Mouse (Mus musculus) limb, embryonic 13.5 days (tissue): ENCODE measurements at regions not wholly inside any gene's neighbourhood (a gene's known extent, or its start where the extent isn't known, plus 50 kb on each side); places are given as distances from the start of the nearest gene placed in this dataset.

Experiments
- ATAC-seq: fragments of 200-750 bp; cut with Nextera tagmentation; 2 replicates; pipeline ENCODE4 v1.8.0; 2017; ENCODE audit warnings: low read depth, moderate number of reproducible peaks, moderate TSS enrichment; ENCODE audit not compliant: low FRiP score
- H3K27ac ChIP-seq: fragments of 300-500 bp; sonication (generic); 2 replicates; pipeline ENCODE4 v1.5.1; 2015; ENCODE audit warnings: inconsistent platforms, mild to moderate bottlenecking, moderate library complexity
- H3K27me3 ChIP-seq: fragments of 300-500 bp; sonication (generic); 2 replicates; pipeline ENCODE4 v1.6.1; 2015; ENCODE audit warnings: mild to moderate bottlenecking, inconsistent platforms
- H3K36me3 ChIP-seq: fragments of 300-500 bp; sonication (generic); 2 replicates; pipeline ENCODE4 v1.6.1; 2015; ENCODE audit warnings: inconsistent platforms, mild to moderate bottlenecking, moderate library complexity
- H3K4me1 ChIP-seq: fragments of 300-500 bp; sonication (generic); 2 replicates; pipeline ENCODE4 v1.6.1; 2015; ENCODE audit warnings: inconsistent platforms
- H3K4me2 ChIP-seq: fragments of 300-500 bp; sonication (generic); replicated peaks from 2 replicates; pipeline ENCODE4 v1.6.1; 2015; ENCODE audit warnings: inconsistent platforms, mild to moderate bottlenecking, moderate library complexity
- H3K4me3 ChIP-seq: fragments of 300-500 bp; sonication (generic); 2 replicates; pipeline ENCODE4 v1.5.1; 2015; ENCODE audit warnings: moderate library complexity, mild to moderate bottlenecking, inconsistent platforms
- H3K9ac ChIP-seq: fragments of 300-500 bp; sonication (generic); 2 replicates; pipeline ENCODE4 v1.6.1; 2015; ENCODE audit warnings: mild to moderate bottlenecking, inconsistent platforms
- H3K9me3 ChIP-seq: fragments of 300-500 bp; sonication (generic); 2 replicates; pipeline ENCODE4 v1.6.1; 2016; ENCODE audit warnings: inconsistent platforms
- WGBS: fragments of 180-500 bp; shearing (Covaris S2); methylation state at CpG from one replicate; pipeline ENCODE4 v1.1.7; 2015; 5-methylcytosine and 5-hydroxymethylcytosine counted together

DNA sequence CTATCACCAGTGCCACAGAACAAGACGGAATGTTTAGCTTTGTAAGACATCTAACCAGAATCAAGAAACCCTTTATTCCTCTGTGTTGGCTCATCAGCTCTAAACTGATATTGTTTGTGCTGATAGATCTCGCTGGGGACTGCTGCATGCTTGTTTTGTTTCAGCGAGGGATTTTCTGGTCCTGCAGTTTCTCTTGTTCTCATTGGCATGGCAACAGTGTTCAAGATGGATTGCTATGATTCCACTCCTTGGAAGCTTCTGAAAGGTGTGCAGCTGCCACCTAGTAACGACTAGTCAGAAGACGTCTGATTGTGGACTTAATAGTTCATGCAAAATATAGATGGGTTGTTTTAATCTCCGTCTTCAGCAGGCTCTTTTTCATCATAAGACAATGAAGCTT lies 591.2 kb downstream of the Sorcs1 start:
- WGBS, result 73% methylated on average over 6 of the region's 6 CpGs
- Histone ChIP-seq H3K4me2 (no peak overlapping the region), H3K9me3 (no peaks in the 10 kb centered on the region), H3K27ac (no peak overlapping the region), H3K4me1 (no peaks in the 10 kb centered on the region), H3K9ac (no peak overlapping the region), H3K27me3 (no peaks in the 10 kb centered on the region), H3K4me3 (no peak overlapping the region), H3K36me3 (no peaks in the 10 kb centered on the region)
- no peak for ATAC-seq

DNA sequence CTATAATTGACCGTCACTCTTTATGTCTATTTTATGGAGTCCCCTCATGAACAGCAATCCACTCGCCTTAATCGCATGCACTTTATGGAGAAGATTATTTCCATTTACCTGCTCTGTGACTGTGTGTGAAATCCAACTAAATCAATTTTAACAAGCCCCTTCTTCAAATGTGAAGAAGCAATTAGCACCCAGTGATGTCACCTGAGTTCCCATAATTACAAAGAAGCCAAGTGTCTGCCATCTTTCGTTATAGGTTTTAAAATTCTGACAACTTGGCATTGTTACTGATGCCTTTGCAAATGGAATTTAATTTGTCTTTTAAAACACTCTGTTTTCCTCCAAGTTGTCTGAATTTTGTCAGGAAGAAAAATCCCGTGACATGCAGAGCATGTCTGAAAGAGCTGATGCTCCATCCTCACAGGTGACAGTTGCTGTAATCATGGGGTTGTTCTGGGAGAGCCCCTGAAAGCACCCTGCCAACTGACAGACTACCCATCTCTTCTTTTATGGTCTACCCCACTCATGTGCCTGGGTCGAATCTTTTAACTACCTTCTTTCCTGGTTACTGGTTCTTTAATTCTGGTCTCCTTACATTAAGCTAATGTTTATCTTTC lies 600.9 kb downstream of the Sorcs1 start:
- no peak overlapping the region for H3K4me2 ChIP-seq
- H3K27me3 ChIP-seq, result no peaks in the 10 kb centered on the region
- H3K9ac ChIP-seq, result no peak overlapping the region
- H3K4me1 ChIP-seq, result no peaks in the 10 kb centered on the region
- WGBS, result 80% methylated on average over 6 of the region's 6 CpGs
- H3K9me3 ChIP-seq, result no peaks in the 10 kb centered on the region
- no peaks in the 10 kb centered on the region for H3K36me3 ChIP-seq
- H3K4me3 ChIP-seq, result no peak overlapping the region
- no peak overlapping the region for H3K27ac ChIP-seq
- no peak for ATAC-seq

DNA sequence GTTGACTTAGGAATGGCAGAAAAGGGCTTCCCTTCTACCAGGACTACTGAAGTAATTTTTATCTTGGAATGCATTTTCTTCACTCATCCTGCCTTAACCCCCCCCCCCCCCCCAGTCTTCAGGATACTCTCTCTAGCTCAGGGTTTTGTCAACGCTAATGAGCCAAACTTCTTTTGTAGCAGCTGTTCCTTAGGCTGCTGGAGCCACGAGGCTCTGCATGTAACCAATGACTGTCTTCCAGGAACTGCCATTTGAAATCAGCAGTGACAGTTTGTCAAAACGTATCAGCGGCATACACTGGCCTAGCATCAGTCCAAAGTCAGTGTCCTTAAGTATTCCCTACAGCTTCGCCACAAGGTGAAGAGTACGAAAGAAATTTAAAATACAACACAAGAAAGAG lies 618.0 kb downstream of the Sorcs1 start:
- ATAC-seq, result no peak
- no peak overlapping the region for H3K27ac ChIP-seq

DNA sequence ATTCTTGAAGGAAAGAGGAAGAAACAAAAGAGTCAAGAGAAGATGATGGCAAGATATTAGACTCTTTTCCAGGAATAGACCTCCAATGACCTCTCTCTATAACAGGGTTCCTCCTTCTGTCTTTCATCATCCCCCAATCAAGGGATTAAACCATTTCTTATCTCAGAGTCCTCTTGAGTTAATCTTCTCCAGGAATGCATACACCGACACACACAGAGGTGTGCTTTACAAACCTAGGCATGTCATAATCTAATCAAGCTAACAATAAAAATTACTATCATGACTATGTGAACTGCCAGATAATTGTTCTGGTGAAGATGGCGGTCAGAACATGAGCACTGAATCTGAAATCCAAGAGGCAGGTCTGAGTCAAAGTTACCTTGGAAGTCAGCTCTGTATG lies 625.5 kb downstream of the Sorcs1 start:
- no peak for ATAC-seq
- no peak overlapping the region for H3K4me2 ChIP-seq
- WGBS, result 77% methylated on average over 2 of the region's 2 CpGs
- H3K9me3 ChIP-seq, result no peaks in the 10 kb centered on the region
- no peak overlapping the region for H3K4me3 ChIP-seq
- no peak overlapping the region for H3K9ac ChIP-seq
- no peaks in the 10 kb centered on the region for H3K36me3 ChIP-seq
- H3K27ac ChIP-seq, result no peak overlapping the region
- no peaks in the 10 kb centered on the region for H3K27me3 ChIP-seq
- no peaks in the 10 kb centered on the region for H3K4me1 ChIP-seq

More for the DNA sequence above, 618.0 kb downstream of the Sorcs1 start:
- Histone ChIP-seq H3K9me3 (no peaks in the 10 kb centered on the region), H3K27me3 (no peaks in the 10 kb centered on the region), H3K36me3 (no peaks in the 10 kb centered on the region), H3K9ac (no peak overlapping the region), H3K4me2 (no peak overlapping the region), H3K4me1 (no peaks in the 10 kb centered on the region), H3K4me3 (no peak overlapping the region)
- WGBS, result 72% methylated on average over 6 of the region's 6 CpGs

DNA sequence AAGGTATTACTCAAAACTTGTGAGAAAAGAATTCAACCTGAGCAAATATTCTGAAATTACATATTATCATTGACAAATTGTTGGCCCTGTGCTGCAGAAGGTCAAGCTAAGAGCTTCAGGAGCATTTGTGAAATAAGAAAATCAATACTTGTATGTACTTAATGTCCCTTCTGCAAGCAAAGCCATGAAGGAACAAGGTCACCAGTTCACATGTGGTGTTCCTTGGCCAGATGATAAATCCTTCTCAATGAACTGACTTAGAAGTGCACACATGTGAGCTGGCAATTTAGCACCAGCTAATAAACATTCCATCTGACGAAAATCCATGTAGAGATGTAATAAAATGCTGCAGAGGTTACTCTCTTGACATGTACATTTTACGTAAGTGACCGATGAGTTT lies 632.7 kb downstream of the Sorcs1 start:
- no peaks in the 10 kb centered on the region for H3K36me3 ChIP-seq
- WGBS, result 46% methylated on average over 3 of the region's 3 CpGs
- no peaks in the 10 kb centered on the region for H3K4me1 ChIP-seq

DNA sequence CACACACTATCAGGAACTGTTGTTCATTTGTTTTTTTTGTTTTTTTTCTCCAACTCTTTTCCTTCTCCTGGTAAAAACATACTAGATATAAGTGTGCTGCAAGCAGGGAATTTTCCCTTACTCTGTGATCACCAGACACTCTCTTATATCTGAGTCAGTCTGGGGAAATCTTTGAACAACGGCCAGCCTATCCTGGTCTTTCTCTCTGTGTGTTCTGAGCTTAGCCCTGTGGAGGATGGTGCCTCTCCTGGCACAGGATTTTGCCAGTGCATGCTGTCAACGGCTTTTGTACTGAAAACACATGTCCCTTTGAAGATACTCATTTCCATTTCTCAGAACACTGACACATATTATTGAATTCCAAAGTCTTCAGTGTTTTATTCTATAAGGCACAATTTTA lies 664.8 kb downstream of the Sorcs1 start:
- 38% methylated on average over 2 of the region's 2 CpGs for WGBS
- no peaks in the 10 kb centered on the region for H3K4me1 ChIP-seq
- no peaks in the 10 kb centered on the region for H3K27me3 ChIP-seq
- no peaks in the 10 kb centered on the region for H3K36me3 ChIP-seq
- no peak for ATAC-seq
- no peaks in the 10 kb centered on the region for H3K9me3 ChIP-seq
- no peak overlapping the region for H3K9ac ChIP-seq
- no peak overlapping the region for H3K4me2 ChIP-seq
- no peak overlapping the region for H3K4me3 ChIP-seq
- no peak overlapping the region for H3K27ac ChIP-seq

More for the DNA sequence above, 632.7 kb downstream of the Sorcs1 start:
- Histone ChIP-seq H3K9me3 (no peaks in the 10 kb centered on the region), H3K9ac (no peak overlapping the region), H3K27me3 (no peaks in the 10 kb centered on the region), H3K27ac (no peak overlapping the region), H3K4me2 (no peak overlapping the region), H3K4me3 (no peak overlapping the region)
- no peak for ATAC-seq

DNA sequence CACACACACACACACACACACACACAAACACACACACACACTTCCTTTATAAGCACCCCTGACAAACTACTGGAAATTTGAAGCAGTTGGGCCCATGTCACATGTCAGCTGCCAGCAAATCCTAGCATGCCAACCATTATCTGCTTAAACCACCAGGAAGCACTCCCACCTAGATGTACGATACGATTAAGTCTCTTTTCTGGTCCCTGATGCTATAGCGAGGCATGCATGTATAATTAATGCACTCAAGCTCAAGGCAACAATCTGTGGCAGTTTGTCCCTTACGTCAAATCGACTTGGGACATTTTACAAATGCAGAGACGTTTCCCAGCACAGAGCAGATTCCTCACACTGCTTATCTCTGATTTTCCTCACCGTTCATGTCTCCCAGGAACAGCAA lies 673.2 kb downstream of the Sorcs1 start:
- WGBS, result 61% methylated on average over 7 of the region's 7 CpGs
- H3K36me3 ChIP-seq, result no peaks in the 10 kb centered on the region

DNA sequence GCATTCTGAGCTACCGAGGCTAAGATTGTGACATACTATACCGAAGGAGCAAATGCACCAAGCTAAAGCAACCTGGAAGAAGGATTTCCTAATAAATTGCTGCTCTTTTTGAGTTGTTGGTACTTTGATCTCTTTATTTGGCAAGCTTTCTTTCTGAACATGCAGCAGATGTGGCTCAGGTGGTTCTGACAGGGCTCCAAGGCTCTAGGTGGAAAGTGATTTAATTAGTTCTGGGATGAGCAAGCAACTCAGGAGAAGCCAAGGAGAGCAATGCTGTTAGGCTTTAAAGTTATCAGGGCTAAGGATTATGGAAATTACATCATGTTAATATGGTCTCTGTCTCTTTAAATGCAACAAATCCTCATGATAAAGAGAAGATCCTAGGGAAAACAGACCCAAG lies 692.6 kb downstream of the Sorcs1 start:
- WGBS, result 73% methylated on average over 2 of the region's 2 CpGs
- Histone ChIP-seq H3K4me2 (no peak overlapping the region), H3K27ac (no peak overlapping the region), H3K9ac (no peak overlapping the region), H3K9me3 (no peaks in the 10 kb centered on the region), H3K27me3 (no peaks in the 10 kb centered on the region), H3K4me3 (no peak overlapping the region), H3K36me3 (no peaks in the 10 kb centered on the region), H3K4me1 (no peaks in the 10 kb centered on the region)
- ATAC-seq, result no peak

More for the DNA sequence above, 673.2 kb downstream of the Sorcs1 start:
- no peak for ATAC-seq
- H3K27ac ChIP-seq, result no peak overlapping the region
- H3K4me3 ChIP-seq, result no peak overlapping the region
- no peaks in the 10 kb centered on the region for H3K27me3 ChIP-seq
- no peak overlapping the region for H3K9ac ChIP-seq
- no peaks in the 10 kb centered on the region for H3K4me1 ChIP-seq
- no peak overlapping the region for H3K4me2 ChIP-seq
- no peaks in the 10 kb centered on the region for H3K9me3 ChIP-seq

DNA sequence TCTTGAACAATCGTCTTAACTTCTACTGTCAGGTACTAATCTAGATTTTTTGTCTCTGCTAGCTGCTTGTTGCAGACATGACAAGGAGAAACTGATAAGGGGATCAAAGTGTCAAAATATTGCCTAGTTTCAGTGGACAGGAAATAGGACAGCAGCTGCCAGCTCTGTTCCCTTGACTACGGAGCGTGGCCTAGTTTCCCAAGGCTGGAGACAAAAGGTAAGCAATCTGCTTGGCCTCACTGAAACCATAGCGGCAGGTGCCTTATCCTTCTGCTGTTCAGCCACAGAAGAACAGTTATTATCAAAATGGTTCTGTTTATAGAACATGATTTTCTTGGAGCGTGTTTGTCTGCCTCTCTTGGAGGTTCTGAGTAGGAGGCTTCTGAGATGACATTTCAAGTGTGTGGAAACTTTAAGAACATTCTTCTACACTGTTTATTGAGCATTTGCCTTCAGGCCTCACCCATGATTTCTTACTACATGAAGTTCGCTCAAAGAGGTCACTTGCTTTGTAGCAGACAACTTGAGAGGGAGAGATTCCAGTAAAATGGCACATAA lies 712.1 kb downstream of the Sorcs1 start:
- H3K36me3 ChIP-seq, result no peaks in the 10 kb centered on the region
- no peak for ATAC-seq
- 85% methylated on average over 6 of the region's 6 CpGs for WGBS
- no peaks in the 10 kb centered on the region for H3K27me3 ChIP-seq
- no peak overlapping the region for H3K27ac ChIP-seq
- no peak overlapping the region for H3K4me3 ChIP-seq
- H3K9ac ChIP-seq, result no peak overlapping the region
- no peaks in the 10 kb centered on the region for H3K9me3 ChIP-seq
- H3K4me1 ChIP-seq, result no peaks in the 10 kb centered on the region
- H3K4me2 ChIP-seq, result no peak overlapping the region

DNA sequence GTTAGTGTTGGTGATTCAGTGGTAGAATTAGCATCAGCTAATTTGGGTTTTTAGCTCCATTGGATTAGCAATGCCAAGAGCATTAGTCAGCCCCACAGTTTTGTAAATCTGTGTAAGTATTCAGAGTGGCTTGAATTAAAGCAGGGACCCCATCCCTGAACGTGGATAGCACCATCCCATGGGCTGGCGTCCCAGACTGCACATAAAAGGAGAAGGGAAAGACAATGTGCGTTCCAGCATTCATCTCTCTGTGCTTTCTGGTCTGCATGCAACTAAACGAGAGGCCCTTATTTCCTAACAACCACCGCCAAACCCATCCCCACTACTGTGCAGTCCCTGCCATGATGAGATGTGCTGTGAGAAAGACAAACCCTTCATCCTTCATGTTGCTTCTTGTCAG lies 713.8 kb downstream of the Sorcs1 start:
- Histone ChIP-seq H3K36me3 (no peaks in the 10 kb centered on the region), H3K4me1 (no peaks in the 10 kb centered on the region), H3K27ac (no peak overlapping the region), H3K4me2 (no peak overlapping the region), H3K4me3 (no peak overlapping the region), H3K27me3 (no peaks in the 10 kb centered on the region), H3K9me3 (no peaks in the 10 kb centered on the region), H3K9ac (no peak overlapping the region)
- WGBS, result 74% methylated on average over 5 of the region's 5 CpGs
- ATAC-seq, result no peak

DNA sequence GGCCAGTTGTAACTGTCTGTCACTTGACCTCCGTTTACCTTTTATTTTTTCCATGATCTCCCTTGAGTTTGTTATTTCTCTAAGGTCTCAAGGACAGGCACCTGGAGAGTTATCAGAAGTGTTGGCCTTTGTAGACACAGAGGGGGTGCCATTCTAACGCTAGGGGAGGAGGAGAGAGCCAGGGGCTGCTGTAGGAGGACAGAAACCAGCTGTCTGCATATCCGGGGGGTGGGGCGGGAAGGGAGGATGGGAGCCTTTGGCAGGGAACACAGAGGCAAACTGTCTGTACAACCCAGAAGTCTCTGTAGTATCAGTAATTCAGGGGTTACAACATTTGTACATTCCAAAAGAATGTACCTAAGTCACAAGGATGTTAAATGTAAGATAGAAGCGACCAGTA lies 719.9 kb downstream of the Sorcs1 start:
- no peaks in the 10 kb centered on the region for H3K4me1 ChIP-seq
- no peaks in the 10 kb centered on the region for H3K27me3 ChIP-seq
- WGBS, result 57% methylated on average over 5 of the region's 5 CpGs
- H3K4me2 ChIP-seq, result no peak overlapping the region
- no peak overlapping the region for H3K4me3 ChIP-seq
- no peak overlapping the region for H3K9ac ChIP-seq
- no peak overlapping the region for H3K27ac ChIP-seq
- H3K9me3 ChIP-seq, result no peaks in the 10 kb centered on the region
- ATAC-seq, result no peak
- no peaks in the 10 kb centered on the region for H3K36me3 ChIP-seq

DNA sequence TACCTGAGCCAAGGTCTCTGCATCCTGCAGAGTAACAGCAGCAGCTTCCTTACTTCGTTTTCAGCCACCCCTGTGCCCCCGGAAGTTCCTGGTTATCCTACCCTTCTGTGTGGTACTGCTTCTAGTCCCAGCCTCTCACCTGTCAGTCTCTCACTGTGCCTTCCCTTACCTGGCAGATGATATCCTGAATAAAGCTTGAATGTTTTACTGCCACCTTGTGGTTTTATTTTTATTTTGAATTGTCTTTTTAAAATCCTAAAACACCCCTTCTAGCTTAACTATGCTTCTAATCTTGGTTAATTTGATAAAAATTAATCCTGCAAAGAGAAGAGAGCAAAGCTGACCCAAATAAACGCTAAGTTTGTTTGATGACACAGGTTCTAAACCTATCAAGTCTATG lies 747.2 kb downstream of the Sorcs1 start:
- no peaks in the 10 kb centered on the region for H3K36me3 ChIP-seq
- no peaks in the 10 kb centered on the region for H3K27me3 ChIP-seq
- H3K9me3 ChIP-seq, result no peaks in the 10 kb centered on the region
- WGBS, result 42% methylated on average over 3 of the region's 3 CpGs
- no peak overlapping the region for H3K27ac ChIP-seq
- no peaks in the 10 kb centered on the region for H3K4me1 ChIP-seq
- ATAC-seq, result no peak
- no peak overlapping the region for H3K9ac ChIP-seq
- no peak overlapping the region for H3K4me2 ChIP-seq
- no peak overlapping the region for H3K4me3 ChIP-seq

DNA sequence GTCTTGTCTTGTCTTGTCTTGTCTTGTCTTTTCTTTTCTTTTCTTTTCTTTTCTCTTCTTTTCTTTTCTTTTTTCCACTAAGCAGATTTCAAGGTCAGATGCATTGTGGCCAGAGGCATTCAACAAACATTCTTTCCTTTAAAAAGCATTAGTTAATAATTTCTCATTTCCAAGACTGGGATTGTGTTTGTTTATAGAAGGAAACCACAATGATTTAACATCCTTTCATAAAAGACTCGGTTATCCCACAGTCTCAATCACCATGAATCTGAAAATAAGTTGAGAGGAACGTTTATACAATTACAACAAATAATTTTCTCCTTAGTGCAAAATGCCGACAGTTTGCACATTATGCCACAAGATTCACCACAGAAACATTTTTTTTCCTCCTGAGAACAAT lies 766.7 kb downstream of the Sorcs1 start:
- no peak overlapping the region for H3K9ac ChIP-seq
- WGBS, result 68% methylated on average over 3 of the region's 3 CpGs
- H3K4me1 ChIP-seq, result no peaks in the 10 kb centered on the region
- no peaks in the 10 kb centered on the region for H3K27me3 ChIP-seq
- H3K4me2 ChIP-seq, result no peak overlapping the region
- no peak for ATAC-seq
- no peak overlapping the region for H3K4me3 ChIP-seq
- H3K27ac ChIP-seq, result no peak overlapping the region
- no peaks in the 10 kb centered on the region for H3K9me3 ChIP-seq
- no peaks in the 10 kb centered on the region for H3K36me3 ChIP-seq
